Mouse (Mus musculus) myocyte (in vitro differentiated cells): Measurements from ENCODE around the gene Sox9.

Source experiments
- CEBPB ChIP-seq: IDR thresholded peaks from 2 replicates; pipeline ENCODE4 v1.6.1; 2011; ENCODE audit warnings: mild to moderate bottlenecking, moderate library complexity; ENCODE audit not compliant: poor library complexity, insufficient read depth, severe bottlenecking
- E2F4 ChIP-seq: IDR thresholded peaks from one replicate; pipeline ENCODE4 v1.6.1; 2011; ENCODE audit warnings: mild to moderate bottlenecking, control low read depth, moderate library complexity; ENCODE audit not compliant: insufficient read depth
- MAX ChIP-seq: IDR thresholded peaks from one replicate; pipeline ENCODE4 v1.6.1; 2011; ENCODE audit warnings: low read depth, mild to moderate bottlenecking, control low read depth
- MYOD1 ChIP-seq, 3 experiments: IDR thresholded peaks; one replicate each; pipeline ENCODE4 v1.6.1; 2011; ENCODE audit warnings: control low read depth in 2 of 3, low read depth in 2 of 3, mild to moderate bottlenecking in 2 of 3, moderate library complexity in 1 of 3; ENCODE audit not compliant: insufficient read length in 2 of 3, control insufficient read depth in 1 of 3
- POLR2A ChIP-seq: IDR thresholded peaks from one replicate; pipeline ENCODE4 v1.6.1; 2011; ENCODE audit warnings: low read depth, mild to moderate bottlenecking, control low read depth, moderate library complexity; ENCODE audit not compliant: insufficient read length
- POLR2AphosphoS2 ChIP-seq: IDR thresholded peaks from one replicate; pipeline ENCODE4 v1.6.1; 2011; ENCODE audit warnings: low read depth, control low read depth; ENCODE audit not compliant: insufficient read length
- SRF ChIP-seq: IDR thresholded peaks from one replicate; pipeline ENCODE4 v1.6.1; 2011; ENCODE audit warnings: low read depth; ENCODE audit not compliant: control insufficient read depth, insufficient read length
- TCF12 ChIP-seq: IDR thresholded peaks from one replicate; pipeline ENCODE4 v1.6.1; 2011; ENCODE audit warnings: mild to moderate bottlenecking, control low read depth; ENCODE audit not compliant: poor library complexity, insufficient read depth, severe bottlenecking
- TCF3 ChIP-seq: IDR thresholded peaks from one replicate; pipeline ENCODE4 v1.6.1; 2011; ENCODE audit warnings: low read depth, control low read depth; ENCODE audit not compliant: insufficient read length
- USF1 ChIP-seq: IDR thresholded peaks from one replicate; pipeline ENCODE4 v1.6.1; 2011; ENCODE audit warnings: low read depth, mild to moderate bottlenecking, control low read depth, moderate library complexity

DNA sequence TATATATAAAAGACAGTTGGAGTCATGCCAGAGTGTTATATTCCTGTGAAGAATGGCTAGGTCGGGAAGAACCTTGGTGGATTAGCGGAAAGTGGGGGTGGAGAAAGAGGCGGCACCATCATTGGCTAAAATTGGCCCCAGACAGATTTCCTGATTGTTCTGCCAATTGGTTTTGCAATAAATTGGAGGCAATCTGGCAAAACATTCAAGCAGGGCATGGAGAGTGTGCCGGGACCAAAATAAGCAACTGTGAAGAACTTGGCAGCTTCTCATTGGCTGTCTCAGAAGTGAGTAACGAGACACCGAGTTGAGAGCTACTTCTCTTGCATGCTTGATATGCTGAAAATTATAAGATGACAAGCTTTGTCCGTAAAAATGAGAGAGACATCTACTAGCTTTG is 49.6 kb upstream of the Sox9 start:
- TF ChIP-seq E2F4 (no peak), MAX (no peak), POLR2A (no peak), USF1 (no peak), TCF3 (no peak), SRF (no peak), CEBPB (no peak), POLR2AphosphoS2 (no peak), TCF12 (no peak), MYOD1 (IDR thresholded peaks at IDR 0.05; ENCODE audit: control insufficient read depth in 1 of 3, insufficient read length in 2 of 3, low read depth in 2 of 3) (no peak)
